Mouse (Mus musculus) midbrain, embryonic 13.5 days (tissue): ENCODE measurements around the gene Treml2. TPM values are rescaled to one million over a fixed set of nuclear protein-coding genes. Genes with fewer than 3 reads are reported as not detected.

Experiments
- ATAC-seq: fragments of 200-750 bp; cut with Nextera tagmentation; 2 replicates; pipeline ENCODE4 v1.8.0; 2017; ENCODE audit warnings: mild to moderate bottlenecking, moderate TSS enrichment, moderate library complexity
- H3K27ac ChIP-seq: fragments of 300-500 bp; sonication (generic); 2 replicates; pipeline ENCODE4 v1.5.1; 2015; ENCODE audit warnings: inconsistent platforms, mild to moderate bottlenecking, moderate library complexity
- H3K27me3 ChIP-seq: fragments of 300-500 bp; sonication (generic); 2 replicates; pipeline ENCODE4 v1.6.1; 2015; ENCODE audit warnings: mild to moderate bottlenecking, inconsistent platforms
- H3K36me3 ChIP-seq: fragments of 300-500 bp; sonication (generic); 2 replicates; pipeline ENCODE4 v1.6.1; 2015; ENCODE audit warnings: mild to moderate bottlenecking, inconsistent platforms
- H3K4me1 ChIP-seq: fragments of 300-500 bp; sonication (generic); replicated peaks from 2 replicates; pipeline ENCODE4 v1.6.1; 2015; ENCODE audit warnings: inconsistent platforms
- H3K4me2 ChIP-seq: fragments of 300-500 bp; sonication (generic); replicated peaks from 2 replicates; pipeline ENCODE4 v1.6.1; 2015; ENCODE audit warnings: moderate library complexity, mild to moderate bottlenecking, inconsistent platforms
- H3K4me3 ChIP-seq: fragments of 300-500 bp; sonication (generic); replicated peaks from 2 replicates; pipeline ENCODE4 v1.5.1; 2015; ENCODE audit warnings: mild to moderate bottlenecking, inconsistent platforms
- H3K9ac ChIP-seq: fragments of 300-500 bp; sonication (generic); replicated peaks from 2 replicates; pipeline ENCODE4 v1.6.1; 2015; ENCODE audit warnings: mild to moderate bottlenecking, inconsistent platforms
- H3K9me3 ChIP-seq: fragments of 300-500 bp; sonication (generic); 2 replicates; pipeline ENCODE4 v1.6.1; 2016; ENCODE audit warnings: mild to moderate bottlenecking, inconsistent platforms
- WGBS: fragments of 180-500 bp; shearing (Covaris S2); methylation state at CpG from one replicate; pipeline ENCODE4 v1.1.7; 2015; 5-methylcytosine and 5-hydroxymethylcytosine counted together
- polyA plus RNA-seq: library from polyadenylated mRNA; unstranded; fragments of >200 nt; fragmentation: Nextera tagmentation; extraction: Ambion mirVana; gene quantifications from 2 replicates; pipeline ENCODE4 v1.2.1, GENCODE M21; 2015

Gene Treml2
- polyA plus RNA-seq, 1 experiment from 2014 or later = 0.08 TPM

DNA sequence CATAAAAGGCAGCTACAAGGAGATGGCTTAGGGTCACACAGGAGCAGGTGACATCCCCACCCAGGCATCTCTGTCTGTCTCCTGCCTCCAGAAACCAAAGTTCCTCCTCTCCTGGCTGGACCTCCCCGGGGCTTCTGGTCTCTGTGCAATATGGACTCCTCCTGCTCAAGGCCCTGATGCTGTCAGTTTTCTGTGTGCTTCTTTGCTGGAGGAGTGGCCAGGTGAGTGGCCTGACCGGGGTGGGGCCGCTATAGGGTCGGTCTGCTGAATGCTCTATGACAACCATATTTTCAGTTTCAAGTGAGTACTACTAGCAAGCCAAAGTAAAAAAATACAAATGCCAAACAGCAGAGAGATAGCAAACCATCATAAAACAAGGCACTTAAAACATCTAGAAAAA lies 26.7 kb upstream of the Treml2 start:
- Histone ChIP-seq H3K4me3 (no peak overlapping the region), H3K9ac (no peak overlapping the region), H3K36me3 (no peaks in the 10 kb centered on the region), H3K4me2 (no peak overlapping the region), H3K4me1 (no peaks in the 10 kb centered on the region), H3K27me3 (no peaks in the 10 kb centered on the region), H3K27ac (no peak overlapping the region), H3K9me3 (no peaks in the 10 kb centered on the region)
- ATAC-seq = no peak
- 87% methylated on average over 4 of the region's 4 CpGs for WGBS

GRCm38 (mm10) chr17:48274098-48274497 lies 25.2 kb upstream of the Treml2 start:
- Histone ChIP-seq H3K9me3 (no peaks in the 10 kb centered on the region), H3K4me3 (no peak overlapping the region), H3K4me1 (no peaks in the 10 kb centered on the region), H3K4me2 (no peak overlapping the region), H3K27me3 (no peaks in the 10 kb centered on the region), H3K9ac (no peak overlapping the region), H3K36me3 (no peaks in the 10 kb centered on the region), H3K27ac (no peak overlapping the region)
- ATAC-seq = no peak
- 73% methylated on average over 4 of the region's 4 CpGs for WGBS

DNA sequence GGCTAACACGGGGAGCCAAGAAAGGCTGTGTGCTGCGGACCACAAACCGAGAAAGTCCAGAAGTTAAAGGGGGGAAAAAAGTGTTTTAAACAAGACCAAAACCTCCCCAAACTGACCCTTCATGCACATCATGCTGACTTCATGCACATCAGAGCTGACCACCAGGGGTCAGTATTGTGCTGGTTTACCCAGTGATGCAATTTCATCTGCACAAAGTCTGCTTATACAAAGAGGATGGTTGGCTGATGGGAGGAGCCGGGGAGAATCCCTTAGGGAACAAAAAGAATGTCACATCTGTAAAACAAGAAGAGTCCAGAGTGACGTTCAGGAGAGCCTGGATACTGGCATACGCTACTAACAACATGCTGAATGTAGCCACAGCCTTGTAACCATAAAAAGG lies 24.4 kb upstream of the Treml2 start:
- Histone ChIP-seq H3K9me3 (no peaks in the 10 kb centered on the region), H3K27ac (no peak overlapping the region), H3K4me1 (no peaks in the 10 kb centered on the region), H3K36me3 (no peaks in the 10 kb centered on the region), H3K4me3 (no peak overlapping the region), H3K9ac (no peak overlapping the region), H3K27me3 (no peaks in the 10 kb centered on the region), H3K4me2 (no peak overlapping the region)
- 29% methylated on average over 6 of the region's 6 CpGs for WGBS
- ATAC-seq = no peak

- no peak overlapping the region for H3K27ac ChIP-seq
- H3K27me3 ChIP-seq = no peaks in the 10 kb centered on the region
- WGBS = 63% methylated on average over 7 of the region's 7 CpGs
- no peak for ATAC-seq
- H3K9me3 ChIP-seq = no peaks in the 10 kb centered on the region
- no peak overlapping the region for H3K9ac ChIP-seq
- no peak overlapping the region for H3K4me3 ChIP-seq
- no peak overlapping the region for H3K4me2 ChIP-seq
- no peaks in the 10 kb centered on the region for H3K4me1 ChIP-seq
- H3K36me3 ChIP-seq = no peaks in the 10 kb centered on the region
These were observed 23.6 kb upstream of the Treml2 start for GRCm38 (mm10) chr17:48275736-48276135.

GRCm38 (mm10) chr17:48278381-48278780 lies 20.9 kb upstream of the Treml2 start:
- H3K9me3 ChIP-seq = no peaks in the 10 kb centered on the region
- H3K27me3 ChIP-seq = no peaks in the 10 kb centered on the region
- H3K27ac ChIP-seq = no peak overlapping the region
- no peaks in the 10 kb centered on the region for H3K36me3 ChIP-seq
- H3K9ac ChIP-seq = no peak overlapping the region
- ATAC-seq = no peak
- H3K4me1 ChIP-seq = peaks cover 14% of the 10 kb centered on the region
- H3K4me3 ChIP-seq = no peak overlapping the region
- no peak overlapping the region for H3K4me2 ChIP-seq

DNA sequence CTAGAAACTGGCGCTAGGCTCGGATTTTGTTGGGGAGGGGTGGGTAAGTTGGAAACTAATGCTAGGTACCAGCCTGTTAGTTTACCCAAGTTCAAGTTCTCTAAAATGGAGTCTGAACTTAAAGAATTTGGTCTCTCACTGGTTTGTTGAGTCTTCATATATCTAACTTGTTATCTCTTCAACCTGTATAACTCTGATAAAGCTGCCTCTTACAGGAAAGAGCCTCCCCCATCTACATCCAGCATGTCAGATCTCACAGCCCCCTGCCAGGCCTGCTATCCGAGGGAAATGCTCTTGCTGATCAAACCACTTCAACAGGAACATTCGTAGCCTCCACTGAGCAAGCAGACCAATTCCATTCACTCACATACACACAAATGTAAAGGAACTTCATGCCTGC lies 20.3 kb upstream of the Treml2 start:
- WGBS = 88% methylated on average over 4 of the region's 4 CpGs
- Histone ChIP-seq H3K27ac (no peak overlapping the region), H3K27me3 (no peaks in the 10 kb centered on the region), H3K4me3 (no peak overlapping the region), H3K9me3 (no peaks in the 10 kb centered on the region), H3K4me2 (no peak overlapping the region), H3K36me3 (no peaks in the 10 kb centered on the region), H3K9ac (no peak overlapping the region), H3K4me1 (peaks cover 14% of the 10 kb centered on the region)
- ATAC-seq = no peak

DNA sequence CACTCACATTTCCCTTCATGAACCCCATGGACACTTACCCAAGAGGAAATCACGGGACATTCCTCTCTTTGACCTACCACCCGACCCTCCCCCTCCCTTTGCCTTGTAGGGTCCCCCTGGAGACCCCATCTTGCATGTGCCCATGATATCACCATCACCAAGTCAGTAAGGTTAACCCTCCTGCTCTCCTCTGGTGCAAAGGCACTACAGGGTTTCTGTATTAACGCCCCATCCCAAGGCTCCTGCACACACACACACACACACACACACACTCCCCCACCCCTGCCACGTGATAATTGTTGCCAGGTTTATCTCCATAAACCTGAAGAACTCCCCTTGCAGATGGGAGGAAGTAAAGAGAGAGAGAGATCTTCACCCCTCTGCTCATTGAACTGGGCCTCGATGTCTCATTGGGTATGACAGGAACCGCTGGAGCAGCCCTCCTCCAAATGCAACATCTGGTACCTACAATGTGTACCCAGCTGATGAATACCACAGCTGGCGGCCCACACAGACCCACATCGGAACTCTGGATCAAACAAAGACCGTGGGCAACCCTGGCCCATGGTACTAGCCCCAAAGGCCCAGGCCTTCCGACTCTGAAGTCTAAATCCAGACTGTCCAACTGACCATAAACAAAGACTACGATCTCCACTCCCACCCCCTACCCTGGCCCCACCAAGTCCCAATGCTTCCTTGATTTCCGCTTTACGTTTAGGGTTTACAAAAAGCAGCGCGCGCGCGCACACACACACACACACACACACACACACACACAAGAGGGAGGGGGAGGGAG lies 18.2 kb upstream of the Treml2 start:
- peaks cover 14% of the 10 kb centered on the region for H3K4me1 ChIP-seq
- H3K9me3 ChIP-seq = no peaks in the 10 kb centered on the region
- no peaks in the 10 kb centered on the region for H3K27me3 ChIP-seq
- no peaks in the 10 kb centered on the region for H3K36me3 ChIP-seq
- ATAC-seq = peak; percentile 79
- H3K27ac ChIP-seq = no peak overlapping the region
- peak overlapping the region; percentile 54 for H3K4me2 ChIP-seq
- peak overlapping the region; percentile 33 for H3K4me3 ChIP-seq
- 28% methylated on average over 18 of the region's 18 CpGs for WGBS
- H3K9ac ChIP-seq = peak overlapping the region; percentile 52

- peak; percentile 63 for ATAC-seq
- peak overlapping the region; percentile 33 for H3K4me3 ChIP-seq
- H3K36me3 ChIP-seq = no peaks in the 10 kb centered on the region
- 5% methylated on average over 3 of the region's 3 CpGs for WGBS
- H3K4me2 ChIP-seq = peak overlapping the region; percentile 54
- no peaks in the 10 kb centered on the region for H3K9me3 ChIP-seq
- peak overlapping the region; percentile 52; the same call in 1 of the 2 replicates for H3K9ac ChIP-seq
- peaks cover 14% of the 10 kb centered on the region for H3K4me1 ChIP-seq
- no peaks in the 10 kb centered on the region for H3K27me3 ChIP-seq
- H3K27ac ChIP-seq = no peak overlapping the region
These were observed 17.6 kb upstream of the Treml2 start for GRCm38 (mm10) chr17:48281739-48282085.

GRCm38 (mm10) chr17:48286765-48287164 lies 12.5 kb upstream of the Treml2 start:
- Histone ChIP-seq H3K4me1 (peaks cover 6% of the 10 kb centered on the region), H3K4me2 (no peak overlapping the region), H3K27me3 (no peaks in the 10 kb centered on the region), H3K36me3 (no peaks in the 10 kb centered on the region), H3K4me3 (no peak overlapping the region), H3K9ac (no peak overlapping the region), H3K27ac (no peak overlapping the region), H3K9me3 (0 out of 2 replicates have a peak, but pooled peaks cover 6% of the 10 kb centered on the region)
- ATAC-seq = no peak
- 60% methylated on average over 1 of the region's 1 CpGs for WGBS

DNA sequence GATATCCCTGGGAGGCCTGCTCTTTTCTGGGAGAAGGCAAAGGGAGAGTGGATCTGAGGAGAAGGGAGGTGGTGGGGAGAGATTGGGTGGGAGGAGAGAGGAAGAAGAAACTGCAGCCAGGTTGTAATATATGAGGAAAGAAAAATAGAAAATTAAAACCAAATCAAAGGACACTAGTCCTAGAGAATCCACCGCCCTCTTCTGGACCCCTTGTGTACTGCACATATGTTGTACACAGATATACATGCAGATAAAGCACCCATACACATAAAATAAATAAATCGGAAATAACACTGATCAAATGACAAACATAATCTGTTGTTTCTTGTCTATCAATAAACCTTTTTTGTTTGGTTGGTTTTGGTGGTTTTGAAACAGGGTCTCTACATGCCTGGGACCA lies 12.0 kb upstream of the Treml2 start:
- Histone ChIP-seq H3K4me3 (no peak overlapping the region), H3K9ac (no peak overlapping the region), H3K9me3 (0 out of 2 replicates have a peak, but pooled peaks cover 6% of the 10 kb centered on the region), H3K36me3 (no peaks in the 10 kb centered on the region), H3K27me3 (no peaks in the 10 kb centered on the region), H3K4me1 (peaks cover 2% of the 10 kb centered on the region), H3K4me2 (no peak overlapping the region), H3K27ac (no peak overlapping the region)
- WGBS = 47% methylated on average over 2 of the region's 2 CpGs
- no peak for ATAC-seq

GRCm38 (mm10) chr17:48293500-48294194 lies 5.7 kb upstream of the Treml2 start:
- Histone ChIP-seq H3K4me2 (no peak overlapping the region), H3K27me3 (no peaks in the 10 kb centered on the region), H3K36me3 (no peaks in the 10 kb centered on the region), H3K4me1 (no peaks in the 10 kb centered on the region), H3K27ac (no peak overlapping the region), H3K9ac (no peak overlapping the region), H3K9me3 (0 out of 2 replicates have a peak, but pooled peaks cover 4% of the 10 kb centered on the region), H3K4me3 (no peak overlapping the region)
- no peak for ATAC-seq
- WGBS = 84% methylated on average over 5 of the region's 5 CpGs

DNA sequence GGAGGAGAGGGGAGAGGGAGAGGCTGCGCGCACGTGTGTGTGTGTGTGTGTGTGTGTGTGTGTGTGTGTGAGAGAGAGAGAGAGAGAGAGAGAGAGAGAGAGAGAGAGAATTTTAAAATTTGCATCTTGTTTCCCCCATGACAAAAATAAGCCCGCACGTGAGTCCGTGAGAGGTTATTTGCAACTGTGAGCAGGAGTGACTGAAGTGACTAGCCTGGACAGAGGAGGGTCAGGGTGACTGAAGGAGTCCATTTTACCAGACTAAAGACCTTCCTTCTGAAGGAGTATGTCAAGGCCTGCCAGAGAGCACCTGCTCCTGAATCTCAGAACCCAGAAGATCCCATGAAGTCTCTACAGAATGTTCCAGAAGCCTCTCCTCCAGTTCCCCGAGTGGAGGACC lies 458 bp downstream of the Treml2 start:
- H3K4me2 ChIP-seq = no peak overlapping the region
- no peaks in the 10 kb centered on the region for H3K36me3 ChIP-seq
- WGBS = 66% methylated on average over 7 of the region's 7 CpGs
- no peak overlapping the region for H3K4me3 ChIP-seq
- no peak for ATAC-seq
- H3K9me3 ChIP-seq = no peaks in the 10 kb centered on the region
- no peak overlapping the region for H3K27ac ChIP-seq
- H3K9ac ChIP-seq = no peak overlapping the region
- H3K27me3 ChIP-seq = no peaks in the 10 kb centered on the region
- no peaks in the 10 kb centered on the region for H3K4me1 ChIP-seq
